Mouse (Mus musculus): ENCODE measurements around the gene Grn. TPM values are rescaled to one million over a fixed set of nuclear protein-coding genes. Genes with fewer than 3 reads are reported as not detected.
"Not testable (repeated sequence)": the region's sequence is repeated elsewhere in the genome, so short reads cannot be mapped to it uniquely, and the experiment has no call there.

The Grn gene
- 10 to 100 TPM; 81.8 to 83.7 TPM for total RNA-seq (2021)
- long read RNA-seq, transcript Grn-201 (13 exons, 2,340 nt), result major isoform, 49 of 67 reads
- long read RNA-seq, partial matches to known transcripts, result 10 of 67 reads
- long read RNA-seq, other reads (novel, unspliced or antisense), result 8 of 67 reads

GRCm38 (mm10) chr11:102430121-102431017 lies at the start of gene Grn:
Gene Grn, plus strand, starts transcription at chr11:102430315.
- peak; percentile 82 to 87 for DNase-seq (ENCODE audit: low spot score in 2 of 2)

DNA sequence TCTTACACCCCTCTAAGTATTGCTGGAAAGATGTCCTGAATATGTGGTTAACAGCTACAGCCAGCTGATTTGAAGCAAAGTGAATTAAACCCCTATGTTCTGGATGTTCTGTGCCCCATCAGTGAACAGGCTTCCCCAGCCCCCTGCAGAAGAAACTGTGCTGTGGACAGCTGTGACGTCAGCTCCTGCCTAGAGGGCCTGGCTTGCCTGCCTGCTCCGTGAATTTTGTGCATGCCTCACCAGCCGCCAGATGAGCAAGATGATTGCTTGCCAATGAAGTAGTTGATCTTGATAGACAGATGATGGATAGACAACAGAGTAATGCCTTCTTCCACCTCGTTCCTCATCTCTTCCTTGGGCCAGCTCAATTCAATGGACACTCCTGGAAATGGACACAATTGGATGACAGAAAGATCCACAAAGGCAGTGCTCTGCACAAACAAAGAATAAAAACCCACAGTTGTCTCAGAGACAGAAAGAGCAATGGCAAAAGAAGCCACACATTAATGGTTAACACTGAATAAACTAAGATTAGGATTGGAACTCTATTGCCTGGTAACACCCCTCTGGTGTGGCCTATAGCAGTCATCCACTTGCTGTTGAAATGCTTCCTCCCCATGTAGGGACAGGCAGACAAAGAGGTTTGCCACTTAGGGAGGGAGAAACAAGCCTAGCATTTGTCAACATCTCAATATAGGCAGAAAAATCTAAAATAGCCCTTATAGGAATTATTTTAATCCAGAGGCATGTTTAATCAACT lies 48.6 kb upstream of the Grn start:
- DNase-seq (ENCODE audit: low spot score in 2 of 2), result no peak

- DNase-seq (ENCODE audit: low spot score in 2 of 2), result no peak
These were observed 47.3 kb upstream of the Grn start for GRCm38 (mm10) chr11:102382794-102383193.

GRCm38 (mm10) chr11:102383365-102384136 lies 46.6 kb upstream of the Grn start:
- DNase-seq (ENCODE audit: low spot score in 2 of 2), result no peak

- DNase-seq (ENCODE audit: low spot score in 2 of 2), result peak; percentile 6 to 23
These were observed 45.7 kb upstream of the Grn start for GRCm38 (mm10) chr11:102384418-102384817.

DNA sequence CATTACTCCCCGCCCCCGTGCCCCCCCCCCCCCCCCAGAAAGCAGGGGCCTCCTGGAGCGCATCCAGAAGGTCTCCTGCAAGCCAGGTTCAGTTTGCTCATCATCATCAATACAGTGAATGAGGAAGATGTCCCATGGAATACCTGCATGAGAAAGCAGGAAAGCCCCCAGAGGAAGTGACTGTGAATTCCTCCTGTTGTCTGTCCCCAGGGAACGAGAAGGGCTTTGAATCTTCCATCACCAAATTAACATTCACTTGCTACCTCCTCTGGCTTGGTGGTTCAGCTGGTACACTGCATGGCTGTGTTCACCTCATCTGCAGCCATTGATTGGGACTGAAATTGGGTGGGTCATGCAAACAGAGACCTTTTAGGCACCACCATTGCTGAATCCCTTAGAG lies 45.0 kb upstream of the Grn start:
- DNase-seq (ENCODE audit: low spot score in 2 of 2), result no peak

GRCm38 (mm10) chr11:102386121-102386520 lies 44.0 kb upstream of the Grn start:
- no peak for DNase-seq (ENCODE audit: low spot score in 2 of 2)

DNA sequence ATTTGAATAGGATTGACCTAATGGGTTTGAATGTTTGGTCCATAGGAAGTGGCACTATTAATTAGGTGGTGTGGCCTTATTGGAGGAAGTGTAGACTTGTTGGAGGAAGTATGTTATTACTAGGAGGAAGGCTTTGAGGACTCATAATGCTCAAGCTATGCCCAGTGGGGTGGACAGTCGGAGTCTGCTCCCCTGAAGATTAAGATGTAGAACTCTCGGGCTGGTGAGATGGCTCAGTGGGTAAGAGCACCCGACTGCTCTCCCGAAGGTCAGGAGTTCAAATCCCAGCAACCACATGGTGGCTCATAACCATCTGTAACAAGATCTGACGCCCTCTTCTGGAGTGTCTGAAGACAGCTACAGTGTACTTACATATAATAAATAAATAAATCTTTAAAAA lies 40.7 kb upstream of the Grn start:
- not testable (repeated sequence) for DNase-seq (ENCODE audit: low spot score in 2 of 2)

GRCm38 (mm10) chr11:102392441-102393237 lies 37.5 kb upstream of the Grn start:
- DNase-seq (ENCODE audit: low spot score in 2 of 2), result no peak

DNA sequence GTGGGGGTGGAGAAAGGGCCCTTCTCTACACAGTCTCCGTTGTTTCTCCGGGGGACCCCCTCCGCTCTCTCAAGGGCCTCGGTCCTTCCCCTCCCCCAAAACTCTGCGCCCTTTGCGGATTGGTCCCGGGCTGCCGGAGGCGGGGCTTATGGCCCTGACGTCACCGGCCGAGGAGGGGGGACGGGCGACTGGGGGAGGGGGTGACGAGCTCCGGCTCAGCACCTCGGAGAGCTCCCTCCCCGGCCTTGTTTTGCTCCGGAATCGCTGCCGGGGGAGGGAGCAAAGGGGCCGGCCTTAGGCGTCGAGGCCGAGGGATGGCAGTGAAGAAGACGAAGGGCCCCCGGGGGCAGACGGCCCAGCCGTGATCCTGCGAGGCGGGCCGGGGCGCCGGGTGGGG lies 36.9 kb upstream of the Grn start, which contains the start of gene Rundc3a:
Gene Rundc3a, plus strand, starts transcription at position 166 of the 397 bp plus-strand sequence.
- DNase-seq (ENCODE audit: low spot score in 2 of 2), result peak; percentile 98

DNA sequence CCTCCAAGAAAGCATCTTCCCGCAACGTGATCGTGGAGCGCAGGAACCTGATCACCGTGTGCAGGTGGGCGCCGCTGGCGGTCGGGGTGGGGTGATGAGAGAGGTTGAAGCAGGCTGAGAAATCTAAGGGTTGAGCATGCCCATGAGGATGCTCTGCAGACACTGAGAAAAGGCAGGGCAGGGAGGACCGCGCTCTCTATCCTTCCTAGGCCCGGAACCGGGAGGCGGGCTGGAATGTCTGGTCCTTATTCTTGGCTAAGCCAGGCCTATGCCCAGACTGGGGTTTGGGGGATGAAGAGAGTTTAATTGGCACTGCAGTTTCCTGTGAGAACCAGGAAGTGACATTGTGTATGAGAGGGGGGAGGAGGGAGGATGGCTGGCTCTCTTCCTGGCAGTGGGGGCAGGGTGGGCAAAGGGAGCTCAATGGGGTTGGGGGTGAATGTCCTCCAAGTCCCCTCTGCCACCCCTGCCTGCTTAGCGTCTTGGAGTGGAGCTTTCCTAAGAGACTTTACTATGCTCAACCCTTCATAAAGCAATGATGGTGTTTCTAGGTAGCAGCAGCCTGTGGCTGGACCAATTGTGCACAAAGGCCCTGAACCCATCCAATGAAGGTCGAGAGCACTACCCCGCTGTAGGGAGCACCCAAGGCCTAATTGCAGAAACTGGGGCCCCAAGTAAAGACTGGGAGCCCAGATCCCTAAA lies 36.2 kb upstream of the Grn start:
- DNase-seq (ENCODE audit: low spot score in 2 of 2), result peak; percentile 59 to 74

DNA sequence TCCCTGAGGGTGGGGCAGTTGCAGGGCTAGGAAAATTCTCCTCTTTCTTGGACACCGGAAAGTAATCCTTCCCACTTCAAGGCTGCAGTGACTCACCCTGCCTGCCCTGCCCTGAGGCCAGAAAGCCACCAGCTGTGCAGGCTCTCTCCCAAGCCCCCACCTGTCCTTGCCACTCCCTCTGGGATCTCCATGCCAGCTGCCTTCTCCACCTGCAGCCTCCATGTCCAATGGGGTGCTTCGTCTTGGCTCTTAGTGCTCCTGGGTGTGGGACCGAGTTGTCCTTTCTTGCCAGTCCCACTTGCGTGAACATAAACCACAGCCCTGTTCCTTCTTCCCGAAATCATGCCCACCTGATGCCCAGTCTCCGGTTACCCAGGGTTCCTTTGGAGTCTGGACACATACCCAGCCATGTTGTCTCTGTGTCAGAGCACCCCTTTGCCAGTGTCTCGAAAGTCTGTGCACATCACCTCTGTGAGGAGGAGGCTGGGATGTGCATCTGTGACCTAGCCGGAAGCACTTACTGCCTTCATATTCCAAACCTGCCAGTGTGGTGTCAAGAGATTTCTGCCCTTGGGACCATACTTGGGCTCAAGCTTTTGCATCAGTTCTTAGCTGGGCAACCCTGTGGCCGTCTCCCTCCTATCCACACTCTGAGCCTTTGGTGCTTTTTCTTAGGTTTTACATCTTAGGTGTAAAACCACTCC lies 35.5 kb upstream of the Grn start:
- peak; percentile 18 to 28 for DNase-seq (ENCODE audit: low spot score in 2 of 2)

DNA sequence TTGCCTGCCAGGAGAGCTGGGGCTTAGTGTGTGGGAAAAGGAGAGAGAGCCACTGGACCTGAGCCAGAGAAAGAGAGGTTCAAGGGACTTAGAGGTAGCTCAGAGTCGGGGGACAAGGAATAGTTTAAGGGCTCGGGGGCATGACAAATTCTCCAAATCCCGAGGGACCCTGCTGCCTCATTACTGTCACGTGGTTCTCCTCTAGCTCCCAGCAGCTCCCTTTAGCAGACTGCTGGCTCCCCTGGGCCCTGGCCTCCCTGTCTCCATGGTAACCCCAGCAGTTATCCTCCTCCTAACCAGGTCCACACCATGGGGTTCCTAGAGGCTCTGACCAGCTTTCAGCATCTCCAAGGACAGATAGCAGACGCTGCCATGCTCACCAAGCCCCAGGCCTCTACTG lies 34.9 kb upstream of the Grn start:
- peak; percentile 19 to 28 for DNase-seq (ENCODE audit: low spot score in 2 of 2)

DNA sequence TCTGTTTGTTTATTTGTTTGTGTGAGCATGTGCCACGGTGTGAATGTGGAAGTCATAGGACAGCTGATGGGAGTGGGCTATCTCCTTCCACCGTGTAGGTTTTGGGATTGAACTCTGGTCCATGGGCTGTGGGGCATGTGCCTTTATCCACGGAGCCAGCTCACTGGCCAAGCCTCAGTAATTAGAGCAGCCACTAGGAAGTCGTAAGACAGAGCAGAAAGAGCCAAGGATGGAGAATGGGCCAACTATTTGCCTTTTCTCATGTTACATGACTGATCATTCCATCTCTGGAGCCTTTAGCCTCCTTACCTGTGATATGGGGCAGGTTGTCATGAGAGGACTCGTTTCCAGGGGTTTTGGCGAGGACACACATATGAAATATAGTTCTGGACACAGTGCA lies 33.9 kb upstream of the Grn start:
- no peak for DNase-seq (ENCODE audit: low spot score in 2 of 2)

- peak; percentile 10 to 33 for DNase-seq (ENCODE audit: low spot score in 2 of 2)
These were observed 33.4 kb upstream of the Grn start for GRCm38 (mm10) chr11:102396671-102397141.

DNA sequence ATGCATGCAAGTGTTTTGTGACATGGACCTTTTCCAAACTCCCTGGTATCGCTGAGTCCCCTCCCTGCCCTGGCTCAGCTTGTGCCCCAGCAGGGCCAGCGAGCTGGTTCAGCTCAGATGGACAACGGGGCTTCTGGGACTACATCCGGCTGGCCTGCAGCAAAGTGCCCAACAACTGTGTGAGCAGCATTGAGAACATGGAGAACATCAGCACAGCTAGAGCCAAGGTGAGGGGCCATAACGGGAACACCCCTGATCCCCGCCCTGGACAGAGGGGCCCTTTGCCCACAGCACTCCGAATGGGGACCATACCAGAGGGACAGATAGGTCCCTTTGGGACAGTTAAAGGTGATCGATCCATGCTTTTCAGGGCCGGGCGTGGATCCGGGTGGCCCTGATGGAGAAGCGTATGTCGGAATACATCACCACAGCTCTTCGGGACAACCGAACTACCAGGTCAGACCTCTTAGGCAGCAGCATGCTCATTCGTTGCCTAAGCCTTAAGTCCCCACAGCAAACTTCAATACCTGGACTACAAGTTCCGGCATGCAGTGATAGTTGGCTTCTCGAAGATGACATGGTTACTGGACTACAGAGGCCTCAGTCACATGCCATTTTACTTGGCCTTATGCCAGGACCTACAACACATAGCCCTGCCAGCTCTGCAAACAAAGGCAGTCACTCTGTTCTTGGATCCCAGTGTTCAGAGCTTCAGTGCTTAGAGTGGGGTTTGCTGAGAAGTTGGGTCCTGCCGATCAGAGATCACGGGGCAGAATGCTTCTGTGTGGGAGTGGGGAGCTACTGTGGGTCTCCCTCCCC lies 31.9 kb upstream of the Grn start:
- peak; percentile 52 to 53 for DNase-seq (ENCODE audit: low spot score in 2 of 2)

- peak in 1 of 2 experiments; percentile 12 for DNase-seq (ENCODE audit: low spot score in 2 of 2)
These were observed 31.0 kb upstream of the Grn start for GRCm38 (mm10) chr11:102399107-102399506.

DNA sequence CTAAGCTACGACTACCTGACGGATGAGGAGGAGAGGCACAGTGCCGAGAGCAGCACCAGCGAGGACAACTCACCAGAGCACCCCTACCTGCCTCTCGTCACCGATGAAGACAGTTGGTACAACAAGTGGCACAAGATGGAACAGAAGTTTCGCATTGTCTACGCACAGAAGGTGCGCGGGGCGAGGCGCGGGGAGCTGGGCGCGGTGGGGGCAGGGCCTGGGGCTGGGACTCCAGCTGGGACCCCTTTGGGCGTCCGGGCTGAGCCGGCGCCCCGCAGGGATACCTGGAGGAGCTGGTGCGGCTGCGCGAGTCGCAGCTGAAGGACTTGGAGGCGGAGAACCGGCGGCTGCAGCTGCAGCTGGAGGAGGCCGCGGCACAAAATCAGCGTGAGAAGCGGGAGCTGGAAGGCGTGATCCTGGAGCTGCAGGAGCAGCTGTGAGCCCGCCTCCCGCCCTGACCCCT lies 30.5 kb upstream of the Grn start:
- peak; percentile 9 to 26 for DNase-seq (ENCODE audit: low spot score in 2 of 2)

Measured in layer of hippocampus, postnatal 10 days (tissue).